Mouse (Mus musculus) frontal cortex, adult 2 months (tissue): ENCODE data around the gene Fam207a. TPM values are rescaled to one million over a fixed set of nuclear protein-coding genes. Genes with fewer than 3 reads are reported as not detected.
A peak's percentile ranks its signal among the peaks of the same experiment; 100 is the strongest.

Source experiments
- DNase-seq, 2 experiments: peaks; one replicate each; pipeline ENCODE4 v3.0.0; 2022; ENCODE audit warnings: low spot score in 1 of 2; ENCODE audit errors: extremely low spot score in 1 of 2
- polyA plus RNA-seq: library from polyadenylated mRNA; depleted of rRNA; stranded (reverse); fragments of >200 nt; gene quantifications from 2 replicates; pipeline ENCODE4 v1.2.3, GENCODE M21; 2012; rRNA removed

Gene Fam207a
- 43.7 and 44.9 TPM in 2 replicates for polyA plus RNA-seq

DNA sequence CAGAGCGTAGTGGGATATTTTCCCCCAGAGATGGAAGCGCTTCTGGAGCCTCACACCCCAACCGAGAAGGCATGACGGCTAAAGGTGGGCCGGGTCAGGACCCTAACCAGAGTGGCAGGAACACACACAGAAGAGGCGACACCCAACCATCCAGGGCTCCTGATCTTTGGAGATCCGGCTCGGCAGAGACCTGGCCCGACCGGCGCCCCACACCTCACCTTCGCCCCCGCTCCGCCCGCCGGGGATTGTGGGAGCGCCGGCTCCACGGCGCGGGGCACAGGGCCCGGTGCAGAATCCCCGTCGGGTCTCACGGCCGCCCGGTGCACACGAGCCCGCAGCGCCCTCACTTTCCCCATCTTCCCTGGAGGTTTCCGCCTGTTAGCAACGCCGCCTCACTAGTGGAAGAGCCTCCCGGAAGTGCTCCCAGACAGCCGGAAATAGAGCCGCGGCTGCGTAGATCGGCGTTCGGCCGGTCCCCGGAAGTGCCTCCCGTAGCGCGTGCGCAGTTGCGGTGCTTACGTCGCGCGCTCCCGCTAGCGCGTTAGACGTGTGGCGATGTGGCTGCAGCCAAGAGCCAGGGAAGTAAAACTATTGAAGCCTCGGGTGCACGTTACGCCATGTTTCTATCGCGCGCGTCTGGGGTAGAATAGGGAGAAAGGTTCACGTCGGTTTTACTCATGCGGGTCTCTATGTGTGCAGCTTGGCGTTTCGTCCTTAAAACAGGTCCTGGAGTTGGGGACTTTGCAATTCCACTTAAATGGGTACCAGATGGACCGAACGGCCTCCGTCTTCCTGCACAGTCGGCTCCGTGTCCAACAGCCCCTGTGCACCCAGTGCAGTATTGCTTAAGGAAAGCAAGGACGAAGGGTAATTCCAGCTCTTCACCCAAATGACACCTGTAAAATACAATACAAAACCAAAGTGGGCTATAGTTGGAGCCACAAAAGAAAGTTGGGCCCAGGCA lies at the start of gene Fam207a:
Gene Fam207a, minus strand, starts transcription at position 401 of the 964 bp plus-strand sequence.
- peak; percentile 85 to 96 for DNase-seq

- no peak for DNase-seq
Observed at GRCm38 (mm10) chr10:77565005-77565404, 49.4 kb upstream of the Fam207a start.

DNA sequence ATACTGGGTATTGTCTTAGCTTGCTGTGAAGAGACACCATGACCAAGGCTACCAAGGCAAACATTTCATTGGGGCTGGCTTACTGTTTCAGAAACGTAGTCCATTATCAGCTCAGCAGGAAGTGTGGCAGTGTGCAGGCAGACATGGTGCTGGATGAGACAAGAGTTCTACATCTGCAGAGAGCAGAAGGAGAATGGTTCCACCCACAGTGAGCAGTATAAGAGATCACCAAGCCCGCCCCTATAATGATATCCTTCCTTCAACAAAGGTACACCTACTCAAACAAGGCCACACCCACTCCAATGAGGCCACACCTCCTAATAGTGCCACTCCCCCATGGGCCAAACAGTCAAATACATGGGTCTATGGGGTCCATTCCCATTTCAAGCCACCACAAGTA lies 45.9 kb upstream of the Fam207a start:
- no peak for DNase-seq

- DNase-seq: no peak
Observed at GRCm38 (mm10) chr10:77560830-77561229, 45.2 kb upstream of the Fam207a start.

DNA sequence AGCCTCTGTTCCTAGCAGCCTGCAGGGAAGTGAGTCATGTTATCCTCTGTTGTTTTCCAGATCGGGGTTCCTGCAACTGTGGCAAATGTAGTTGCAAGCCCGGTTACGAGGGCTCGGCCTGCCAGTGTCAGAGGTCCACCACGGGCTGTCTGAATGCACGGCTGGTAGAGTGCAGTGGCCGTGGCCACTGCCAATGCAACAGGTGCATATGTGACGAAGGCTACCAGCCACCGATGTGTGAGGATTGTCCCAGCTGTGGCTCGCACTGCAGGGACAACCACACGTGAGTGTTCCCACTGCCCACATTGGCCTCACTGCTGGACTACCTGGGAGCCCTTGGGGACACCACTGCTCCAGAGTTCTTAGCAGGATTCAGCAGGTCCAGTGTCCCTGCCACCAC lies 44.5 kb upstream of the Fam207a start:
- DNase-seq: no peak

DNA sequence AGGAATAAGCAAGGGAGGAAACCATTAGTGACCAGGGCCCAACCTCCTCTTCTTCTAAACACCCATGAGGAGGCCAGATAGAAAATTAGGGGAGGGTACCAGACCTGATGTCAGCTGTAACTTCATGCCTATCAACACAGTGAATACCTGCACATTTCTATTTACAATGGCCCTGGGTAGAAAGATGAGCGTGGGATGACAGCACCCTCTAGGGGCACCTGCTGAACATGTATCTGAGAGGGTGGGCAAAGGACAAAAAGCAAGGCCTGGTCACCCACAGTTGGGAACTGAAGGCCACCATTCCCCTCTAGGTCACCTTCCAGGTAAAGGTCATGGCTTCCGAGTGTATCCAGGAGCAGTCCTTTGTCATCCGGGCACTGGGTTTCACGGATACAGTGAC lies 42.1 kb upstream of the Fam207a start:
- DNase-seq: no peak

GRCm38 (mm10) chr10:77556631-77557030 lies 41.0 kb upstream of the Fam207a start:
- no peak for DNase-seq

- no peak for DNase-seq
Observed at GRCm38 (mm10) chr10:77554918-77555317, 39.3 kb upstream of the Fam207a start.

GRCm38 (mm10) chr10:77553285-77553684 lies 37.7 kb upstream of the Fam207a start:
- no peak for DNase-seq

GRCm38 (mm10) chr10:77552162-77552561 lies 36.6 kb upstream of the Fam207a start:
- DNase-seq: no peak

DNA sequence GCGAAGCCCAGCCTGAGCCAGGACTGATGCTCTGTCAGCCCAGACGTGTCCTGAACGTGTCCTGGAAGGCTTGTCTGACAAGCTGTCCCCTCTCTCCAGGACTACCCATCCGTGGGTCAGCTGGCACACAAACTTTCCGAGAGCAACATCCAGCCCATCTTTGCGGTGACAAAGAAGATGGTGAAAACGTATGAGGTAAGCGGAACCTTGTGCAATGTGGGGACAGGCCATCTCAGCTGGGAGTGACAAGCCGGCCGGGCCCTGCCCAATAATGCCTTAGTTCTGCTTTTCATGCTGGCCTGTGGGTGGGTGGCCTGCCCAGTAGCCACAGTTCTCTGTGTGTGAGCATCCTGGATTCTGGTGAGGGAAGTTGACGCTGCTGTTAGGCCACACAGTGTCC lies 35.3 kb upstream of the Fam207a start:
- no peak for DNase-seq

DNA sequence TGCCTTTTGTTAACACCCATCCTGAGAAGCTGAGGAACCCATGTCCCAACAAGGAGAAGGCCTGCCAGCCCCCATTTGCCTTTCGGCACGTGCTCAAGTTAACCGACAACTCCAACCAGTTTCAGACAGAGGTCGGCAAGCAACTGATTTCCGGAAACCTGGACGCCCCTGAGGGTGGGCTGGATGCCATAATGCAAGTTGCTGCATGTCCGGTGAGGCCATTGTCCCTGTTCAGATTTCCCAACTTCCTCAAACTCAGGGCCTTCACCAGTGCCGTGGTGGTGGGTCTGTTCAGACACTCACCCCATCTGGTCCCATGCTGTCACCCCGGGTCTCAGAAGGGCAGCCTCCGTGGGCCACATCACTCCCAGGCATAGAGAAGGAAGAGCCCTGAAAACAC lies 33.0 kb upstream of the Fam207a start:
- DNase-seq: no peak

DNA sequence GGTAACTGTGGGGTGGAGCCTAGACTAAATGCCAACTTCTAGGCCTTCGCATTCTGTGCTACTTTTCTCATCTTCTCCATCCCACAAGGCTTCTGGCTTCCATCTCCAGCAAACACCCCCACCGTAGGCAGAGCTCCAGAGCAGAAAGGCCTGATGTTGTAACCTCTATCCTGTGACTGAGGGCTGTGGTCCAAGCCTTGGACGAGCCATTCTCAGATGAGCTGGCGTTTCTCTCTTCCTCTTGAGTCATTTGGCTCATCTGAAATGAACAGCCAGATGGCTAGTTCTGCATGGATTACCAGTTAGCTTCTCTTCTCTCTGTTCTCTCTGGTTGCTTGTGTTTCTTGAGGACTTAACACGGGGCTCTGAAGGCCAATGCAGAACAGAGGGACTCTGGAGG lies 29.3 kb upstream of the Fam207a start:
- peak; percentile 44 to 75 for DNase-seq

- DNase-seq: no peak
Observed at GRCm38 (mm10) chr10:77543226-77543625, 27.6 kb upstream of the Fam207a start.

- DNase-seq: no peak
Observed at GRCm38 (mm10) chr10:77541864-77542666, 26.5 kb upstream of the Fam207a start.

DNA sequence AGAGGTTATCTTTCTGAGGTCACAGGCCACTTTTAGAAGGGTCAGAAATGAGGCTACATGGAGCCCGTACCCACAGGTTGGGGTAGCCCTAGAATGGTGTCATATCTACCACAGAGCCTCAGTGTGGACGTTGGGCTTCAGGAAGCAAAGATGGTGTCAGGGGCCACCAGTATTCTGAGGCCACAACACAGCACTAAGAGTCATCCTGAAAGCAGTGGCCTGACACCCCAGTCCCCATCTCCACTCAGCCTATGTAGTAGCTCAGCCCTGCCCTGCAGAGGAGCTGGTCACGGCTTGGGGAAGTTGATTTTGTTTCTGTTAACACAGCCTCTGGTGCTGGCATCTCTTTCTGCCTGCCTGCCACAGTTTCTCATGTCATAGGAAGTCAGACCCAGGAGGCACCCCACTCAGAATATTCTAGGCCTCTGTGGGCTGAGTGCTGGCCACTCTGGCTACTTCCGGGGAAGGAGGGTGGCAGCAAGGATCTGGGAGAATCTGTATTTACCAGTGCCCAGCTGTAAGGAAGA lies 25.1 kb upstream of the Fam207a start:
- DNase-seq: no peak

DNA sequence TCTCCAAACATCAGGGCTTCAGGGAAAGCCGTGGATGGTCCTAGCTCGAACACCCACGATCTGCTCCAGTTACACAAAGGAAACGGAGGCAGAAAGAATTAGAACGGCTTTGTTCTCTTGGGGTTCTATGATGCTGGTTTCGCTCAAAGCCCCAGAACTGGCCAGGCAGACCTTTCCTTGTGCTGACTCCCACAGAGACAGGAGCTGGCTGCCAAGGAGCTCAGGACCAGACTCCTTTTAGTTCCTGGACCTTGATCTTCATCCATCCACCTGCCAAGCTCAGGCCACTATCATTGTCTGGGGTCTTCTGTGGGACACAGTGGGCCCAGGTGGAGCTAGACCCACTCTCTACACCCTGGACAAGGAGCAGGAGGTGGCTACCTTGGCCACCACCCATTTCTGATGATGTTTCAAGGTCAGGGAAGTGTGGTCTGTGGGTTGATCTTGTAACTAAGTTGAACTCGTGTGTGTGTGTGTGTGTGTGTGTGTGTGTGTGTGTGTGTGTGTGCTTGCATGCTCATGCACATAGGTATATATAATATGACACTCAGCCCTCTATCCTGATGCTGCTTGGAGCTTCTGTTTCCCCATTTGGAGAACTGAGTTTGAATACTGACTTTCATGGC lies 23.8 kb upstream of the Fam207a start:
- no peak for DNase-seq

GRCm38 (mm10) chr10:77537215-77538209 lies 21.9 kb upstream of the Fam207a start:
- no peak for DNase-seq

- DNase-seq: no peak
Observed at GRCm38 (mm10) chr10:77536727-77537126, 21.1 kb upstream of the Fam207a start.

DNA sequence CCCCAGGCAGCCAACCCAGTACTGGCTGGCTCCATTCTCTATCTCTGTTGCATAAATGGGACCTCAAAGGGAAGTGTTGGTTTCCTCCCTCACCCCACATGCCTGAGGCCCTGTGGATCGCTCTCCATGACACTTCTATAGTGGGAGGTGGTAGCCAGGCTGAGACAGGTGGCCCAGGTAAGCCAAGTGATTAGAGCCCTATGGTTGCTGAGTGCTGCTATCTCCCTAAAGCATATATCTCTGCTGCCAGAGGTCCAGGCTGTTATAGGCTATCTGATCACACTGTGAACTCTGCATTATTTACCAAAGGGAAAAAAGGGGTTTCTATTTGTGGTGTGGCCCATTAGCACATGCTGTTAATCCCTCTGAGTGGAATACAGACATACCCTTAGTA lies 16.4 kb upstream of the Fam207a start:
- DNase-seq: no peak
